27 mouse cellular contexts compared by ENCODE assay signal in the genomic region with DNA sequence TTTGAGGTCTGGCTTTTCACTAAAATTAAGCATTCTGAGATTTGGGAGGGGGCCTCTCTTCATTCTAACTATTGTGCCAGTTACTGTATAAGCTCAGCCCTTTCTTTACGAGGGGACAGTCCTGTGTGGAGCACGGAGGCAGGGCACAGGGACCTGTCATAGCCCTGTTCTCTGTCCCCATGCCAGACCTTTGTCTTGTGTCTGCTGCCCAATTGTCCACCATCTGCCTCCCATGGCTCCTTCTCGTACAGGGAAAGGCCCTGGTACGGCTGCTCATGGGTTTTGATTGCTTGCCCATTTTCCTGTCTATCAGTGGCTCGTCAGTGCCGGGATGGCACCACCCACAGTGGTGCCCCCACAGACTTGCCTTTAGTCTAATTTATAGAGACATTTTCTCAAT.
A peak's percentile ranks its signal among the peaks of the same experiment; 100 is the strongest.
DNase-seq lines count a peak whose midpoint lies in the region; ATAC-seq and TF ChIP-seq lines count a peak whose summit lies in the region.
"Had no signal": no experiment of that assay in that cellular context is flagged by ENCODE, and none has a peak within 500 bp of the region (broad histone marks: within the 10 kb centered on the region; RNA-seq: fewer than 3 reads in every experiment).

No protein-coding gene starts in this region.

- TF ChIP-seq CTCF in cerebellum, adult 2 months (IDR thresholded peaks at IDR 0.05; ENCODE audit: borderline replicate concordance, insufficient read depth, low read depth, low read length), result no peak
- no peak for TF ChIP-seq CTCF in intestine, postnatal 0 days (IDR thresholded peaks at IDR 0.05; ENCODE audit: low read depth)

- H3K4me1 ChIP-seq in embryonic facial prominence, embryonic 14.5 days (ENCODE audit: control insufficient read depth, insufficient read depth, low read length), result peaks cover 28% of the 10 kb centered on the region
- H3K4me1 ChIP-seq in embryonic facial prominence, embryonic 10.5 days, result peaks cover 29% of the 10 kb centered on the region
- H3K4me1 ChIP-seq in cerebellum, adult 2 months (ENCODE audit: control insufficient read depth, insufficient read depth, low read length), result peaks cover 3% of the 10 kb centered on the region; the same call in 1 of the 2 replicates
- H3K4me1 ChIP-seq in intestine, postnatal 0 days (replicated peaks; ENCODE audit: control insufficient read depth, insufficient read depth, low read length), result no peaks in the 10 kb centered on the region
- H3K4me1 ChIP-seq: neural tube, embryonic 15.5 days had no signal

- no peaks in the 10 kb centered on the region for H3K27me3 ChIP-seq in embryonic facial prominence, embryonic 14.5 days (replicated peaks; ENCODE audit: control insufficient read depth, insufficient read depth, low read length)
- no peaks in the 10 kb centered on the region for H3K27me3 ChIP-seq in embryonic facial prominence, embryonic 10.5 days (replicated peaks; ENCODE audit: low read depth, poor library complexity, severe bottlenecking)
- H3K27me3 ChIP-seq in cerebellum, adult 2 months (ENCODE audit: control insufficient read depth, insufficient read depth, low read length), result no peaks in the 10 kb centered on the region
- no peaks in the 10 kb centered on the region for H3K27me3 ChIP-seq in intestine, postnatal 0 days (replicated peaks; ENCODE audit: control insufficient read depth, insufficient read depth, low read length)
- H3K27me3 ChIP-seq: embryonic facial prominence, embryonic 12.5 days; forebrain, embryonic 15.5 days; limb, embryonic 12.5 days; liver, embryonic 15.5 days; lung, embryonic 15.5 days; midbrain, embryonic 13.5 days; neural tube, embryonic 15.5 days had no signal

- no peak for DNase-seq in embryonic facial prominence, embryonic 14.5 days (ENCODE audit: low spot score)
- DNase-seq in embryonic facial prominence, embryonic 10.5 days (ENCODE audit: low spot score), result no peak
- DNase-seq in brain, adult 2 months (ENCODE audit: low read depth, low spot score), result peak; percentile 79
- DNase-seq in cerebellum, adult 2 months, result peak; percentile 54 to 80
- peak; percentile 77 to 80 for DNase-seq in cerebellum, postnatal 14 days
- DNase-seq in heart, postnatal 36 days, result no peak
- DNase-seq: adrenal gland, postnatal 14 days; gastrocnemius, postnatal 36 days; heart, adult 18-20 months; heart, postnatal 4 days; kidney, adult 2 months; kidney, postnatal 4 days; retina, postnatal 1 day; right cerebral cortex, postnatal 14 days; thymus, postnatal 4 days had no signal

- peaks cover 4% of the 10 kb centered on the region; the same call in 1 of the 2 replicates for H3K36me3 ChIP-seq in embryonic facial prominence, embryonic 14.5 days (ENCODE audit: control insufficient read depth, insufficient read depth, low read length)
- H3K36me3 ChIP-seq in embryonic facial prominence, embryonic 10.5 days (replicated peaks), result peaks cover 9% of the 10 kb centered on the region
- H3K36me3 ChIP-seq in intestine, postnatal 0 days (ENCODE audit: control insufficient read depth, insufficient read depth), result peaks cover 3% of the 10 kb centered on the region; the same call in 1 of the 2 replicates
- H3K36me3 ChIP-seq: forebrain, embryonic 15.5 days; G1E; liver, embryonic 15.5 days; neural tube, embryonic 15.5 days had no signal

- no peak for ATAC-seq in embryonic facial prominence, embryonic 14.5 days (ENCODE audit: low read depth)
- no peak for ATAC-seq in intestine, postnatal 0 days
- ATAC-seq: forebrain, embryonic 15.5 days; midbrain, embryonic 13.5 days had no signal

- H3K9me3 ChIP-seq in embryonic facial prominence, embryonic 14.5 days (ENCODE audit: control insufficient read depth, low read length), result no peaks in the 10 kb centered on the region
- no peaks in the 10 kb centered on the region for H3K9me3 ChIP-seq in embryonic facial prominence, embryonic 10.5 days
- H3K9me3 ChIP-seq in intestine, postnatal 0 days (ENCODE audit: control insufficient read depth), result no peaks in the 10 kb centered on the region
- H3K9me3 ChIP-seq: embryonic facial prominence, embryonic 12.5 days; forebrain, embryonic 10.5 days; forebrain, embryonic 15.5 days; limb, embryonic 12.5 days; liver, embryonic 15.5 days; lung, embryonic 15.5 days; midbrain, embryonic 13.5 days; neural tube, embryonic 15.5 days had no signal

- intact Hi-C loops in heart, postnatal 36 days (cut with DNase I), result no loop called here

- H3K4me3 ChIP-seq in embryonic facial prominence, embryonic 14.5 days (ENCODE audit: low read depth, low read length), result no peak overlapping the region
- no peak overlapping the region for H3K4me3 ChIP-seq in embryonic facial prominence, embryonic 10.5 days
- no peak overlapping the region for H3K4me3 ChIP-seq in cerebellum, adult 2 months (replicated peaks; ENCODE audit: insufficient read depth, low read depth, low read length)
- H3K4me3 ChIP-seq in intestine, postnatal 0 days (ENCODE audit: low read depth, low read length), result no peak overlapping the region
- H3K4me3 ChIP-seq: embryonic facial prominence, embryonic 12.5 days; forebrain, embryonic 10.5 days; forebrain, embryonic 15.5 days; limb, embryonic 12.5 days; liver, embryonic 15.5 days; lung, embryonic 15.5 days; midbrain, embryonic 13.5 days; neural tube, embryonic 15.5 days had no signal

- no peak for TF ChIP-seq POLR2A in cerebellum, adult 2 months (IDR thresholded peaks at IDR 0.05; ENCODE audit: borderline replicate concordance, insufficient read depth, low read length)

- no peak overlapping the region for H3K4me2 ChIP-seq in embryonic facial prominence, embryonic 14.5 days (ENCODE audit: low read depth, low read length)
- H3K4me2 ChIP-seq in intestine, postnatal 0 days (replicated peaks; ENCODE audit: low read depth), result no peak overlapping the region
- H3K4me2 ChIP-seq: embryonic facial prominence, embryonic 12.5 days; forebrain, embryonic 15.5 days; heart, embryonic 11.5 days; hindbrain, embryonic 14.5 days; limb, embryonic 12.5 days; liver, embryonic 15.5 days; lung, embryonic 15.5 days; midbrain, embryonic 13.5 days; neural tube, embryonic 15.5 days had no signal

- WGBS in embryonic facial prominence, embryonic 14.5 days, result 83% methylated on average over 6 of the region's 6 CpGs
- WGBS in embryonic facial prominence, embryonic 10.5 days, result 96% methylated on average over 6 of the region's 6 CpGs
- 11% methylated on average over 6 of the region's 6 CpGs for WGBS in cerebellum, adult 2 months
- 96% methylated on average over 6 of the region's 6 CpGs for WGBS in intestine, postnatal 0 days

- H3K9ac ChIP-seq in embryonic facial prominence, embryonic 14.5 days (ENCODE audit: low read depth, low read length), result no peak overlapping the region
- no peak overlapping the region for H3K9ac ChIP-seq in intestine, postnatal 0 days (ENCODE audit: low read depth, low read length)
- H3K9ac ChIP-seq: embryonic facial prominence, embryonic 12.5 days; forebrain, embryonic 15.5 days; hindbrain, embryonic 14.5 days; limb, embryonic 12.5 days; liver, embryonic 15.5 days; lung, embryonic 15.5 days; midbrain, embryonic 13.5 days; neural tube, embryonic 15.5 days had no signal

- H3K27ac ChIP-seq in embryonic facial prominence, embryonic 14.5 days (replicated peaks; ENCODE audit: low read depth, low read length), result 0 out of 2 replicates have a peak overlapping the region, but pooled peaks have one; percentile 39
- H3K27ac ChIP-seq in embryonic facial prominence, embryonic 10.5 days (replicated peaks), result no peak overlapping the region
- H3K27ac ChIP-seq in cerebellum, adult 2 months (ENCODE audit: insufficient read depth, low read length), result no peak overlapping the region
- no peak overlapping the region for H3K27ac ChIP-seq in intestine, postnatal 0 days (ENCODE audit: low read depth, low read length)
- H3K27ac ChIP-seq: embryonic facial prominence, embryonic 12.5 days; forebrain, embryonic 10.5 days; forebrain, embryonic 15.5 days; hindbrain, embryonic 14.5 days; limb, embryonic 12.5 days; liver, embryonic 15.5 days; lung, embryonic 15.5 days; midbrain, embryonic 13.5 days; neural tube, embryonic 15.5 days had no signal

Comparison
In these comparisons a context has a peak if more than half of its experiments do, and no peak if none do; other contexts are left out.
1. DNase-seq: peak in brain, adult 2 months (single experiment), cerebellum, adult 2 months (2 of 2) and cerebellum, postnatal 14 days (2 of 2); none in embryonic facial prominence, embryonic 14.5 days (single experiment), embryonic facial prominence, embryonic 10.5 days (single experiment) and heart, postnatal 36 days (0 of 2).